Mouse (Mus musculus) cerebellum, adult (tissue): Measurements from ENCODE around the gene Sppl2b.

ENCODE experiments used
- ATAC-seq: cut with Nextera tagmentation; 2 replicates; pipeline ENCODE4 v1.9.2; 2017; ENCODE audit warnings: mild to moderate bottlenecking, moderate library complexity, mixed read lengths; ENCODE audit not compliant: insufficient number of reproducible peaks, low FRiP score, low TSS enrichment

Sppl2b gene

DNA sequence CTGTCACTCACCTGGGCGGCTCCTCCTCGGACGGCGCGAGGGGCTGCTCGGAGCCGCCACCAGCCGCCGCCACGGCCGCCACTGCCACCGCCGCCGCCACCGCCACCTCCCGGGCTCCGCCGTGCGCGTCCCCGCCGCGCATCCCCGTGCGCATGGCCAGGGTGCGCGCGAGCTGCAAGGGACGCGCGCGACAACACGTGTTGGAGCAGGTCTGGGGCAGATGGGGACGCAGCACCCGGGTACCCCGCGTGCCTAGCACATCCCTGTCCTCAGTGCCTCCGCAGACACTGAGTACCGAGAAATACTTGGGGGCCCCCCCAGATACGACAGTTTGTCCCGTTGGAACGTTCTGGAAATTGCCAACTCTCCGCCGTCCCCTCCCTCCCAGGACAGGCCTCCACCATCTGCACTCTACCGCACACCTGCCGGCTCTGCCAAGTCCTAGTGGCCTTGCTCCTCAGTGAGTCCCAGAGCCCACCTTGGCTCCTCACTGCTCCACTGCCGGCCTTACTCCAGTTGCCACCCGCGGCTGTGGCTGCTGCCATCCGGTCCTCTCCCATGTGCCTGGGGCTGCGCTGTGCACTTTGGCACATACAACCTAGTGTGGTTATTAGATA lies 11.0 kb upstream of the Sppl2b start, which contains the start of gene Lingo3:
Gene Lingo3, minus strand, starts transcription at position 109 of the 617 bp plus-strand sequence.
- ATAC-seq = peak; percentile 61

DNA sequence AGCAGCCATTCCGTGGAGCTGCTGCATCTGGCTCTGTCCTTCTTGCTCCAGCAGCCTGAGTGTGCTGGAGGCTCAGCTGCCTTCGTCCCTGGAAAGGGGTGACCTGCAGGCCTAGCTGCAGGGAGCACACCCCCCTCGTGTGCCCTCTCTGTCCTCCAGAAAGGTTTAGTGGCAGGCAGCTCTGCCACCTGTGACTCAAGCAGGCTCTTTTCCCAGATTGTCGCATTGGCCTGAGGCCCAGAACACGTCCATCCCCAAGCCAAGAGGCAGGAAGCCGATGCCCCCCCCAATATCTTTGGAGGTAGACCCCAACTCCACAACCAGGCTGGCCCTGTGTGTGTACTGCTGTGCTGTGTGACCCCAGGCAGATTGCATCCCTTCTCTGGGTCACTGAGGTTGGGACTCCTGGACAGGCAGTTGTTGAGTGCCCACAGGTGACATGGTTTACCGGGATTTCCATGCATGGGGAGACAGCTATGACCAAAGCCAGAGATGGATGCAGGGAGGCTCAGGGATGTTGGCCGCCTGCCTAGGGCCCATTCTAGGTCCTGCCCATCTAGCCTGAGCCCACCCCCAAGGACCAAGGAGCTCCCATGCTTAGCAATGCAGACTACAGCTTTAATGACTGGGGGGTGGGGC lies 9.9 kb upstream of the Sppl2b start:
- no peak for ATAC-seq

DNA sequence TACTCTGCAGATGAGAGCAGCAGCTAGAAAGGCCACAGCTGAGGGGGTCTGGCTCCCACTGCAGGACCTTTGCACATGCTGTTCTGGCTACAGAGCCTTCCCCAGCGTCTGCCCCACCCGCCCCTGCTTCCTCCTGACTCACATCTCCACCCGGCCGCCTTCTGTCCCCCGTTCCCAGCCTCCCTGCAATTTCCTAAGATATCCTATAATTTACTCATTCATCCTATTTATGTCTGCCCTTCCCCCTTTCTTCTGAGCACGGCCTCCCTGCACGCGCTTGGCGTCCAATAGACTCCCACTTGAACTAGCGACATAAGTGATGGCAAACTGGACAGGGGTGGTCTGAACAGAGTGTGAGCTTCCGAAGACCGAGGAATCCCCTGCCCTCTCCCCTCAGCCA lies 9.3 kb upstream of the Sppl2b start:
- ATAC-seq = no peak

DNA sequence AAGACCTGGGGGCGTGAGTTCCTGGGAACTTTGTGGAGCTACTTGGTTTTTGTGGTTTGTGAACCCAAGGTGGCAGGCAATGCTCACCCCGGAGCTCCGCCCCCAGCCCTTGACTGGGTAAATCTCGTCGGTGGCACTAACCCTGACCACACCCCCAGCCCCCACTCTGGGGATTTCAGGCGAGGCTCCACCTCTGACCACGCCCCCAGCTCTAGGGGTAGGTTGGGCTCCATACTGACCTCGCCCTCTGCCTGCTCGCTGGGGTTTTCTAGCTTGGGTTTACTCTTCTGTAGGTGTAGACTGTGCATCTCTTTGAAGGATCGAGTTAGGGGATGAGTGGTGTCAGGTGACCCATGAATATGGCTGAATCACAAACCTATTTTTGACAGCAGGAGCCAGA lies 6.5 kb upstream of the Sppl2b start:
- ATAC-seq = no peak

DNA sequence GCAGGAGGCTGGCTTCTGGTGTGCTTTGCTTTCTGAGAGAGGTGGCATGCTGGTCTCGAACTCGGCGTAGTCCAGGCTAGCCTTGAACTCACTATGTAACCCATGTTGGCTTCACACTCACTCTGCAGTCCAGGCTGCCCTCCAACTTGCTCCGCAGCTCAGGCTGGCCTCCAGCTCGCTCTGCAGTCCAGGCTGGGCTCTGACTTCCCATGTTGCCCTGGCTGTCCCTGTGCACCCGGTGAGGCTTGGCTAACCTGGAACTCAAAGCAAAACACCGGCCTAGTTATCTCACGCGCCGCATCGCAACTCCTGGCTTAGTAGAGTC lies 636 bp downstream of the Sppl2b start:
- ATAC-seq = 0 out of 2 replicates have a peak, but pooled peaks have one; percentile 11

DNA sequence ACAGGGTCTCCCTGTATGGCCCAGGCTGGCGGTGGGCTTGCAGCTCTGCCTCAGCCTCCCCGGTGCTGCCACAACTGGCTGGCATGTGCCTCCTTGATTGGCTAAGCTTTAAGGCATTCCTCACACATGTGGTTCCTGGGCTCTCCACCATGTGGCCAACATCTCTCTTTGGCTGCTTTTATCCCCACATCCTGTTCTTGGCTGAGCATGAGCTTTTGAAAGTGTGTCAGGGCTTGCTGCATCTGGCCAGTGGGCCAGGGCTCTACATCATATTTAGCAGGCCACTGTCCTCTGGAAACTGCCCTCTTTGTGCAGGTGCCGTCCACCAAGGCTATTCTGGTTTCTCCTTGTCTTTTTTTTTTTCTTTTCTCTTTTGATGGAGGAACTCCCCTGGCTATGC lies 1.2 kb downstream of the Sppl2b start:
- no peak for ATAC-seq

DNA sequence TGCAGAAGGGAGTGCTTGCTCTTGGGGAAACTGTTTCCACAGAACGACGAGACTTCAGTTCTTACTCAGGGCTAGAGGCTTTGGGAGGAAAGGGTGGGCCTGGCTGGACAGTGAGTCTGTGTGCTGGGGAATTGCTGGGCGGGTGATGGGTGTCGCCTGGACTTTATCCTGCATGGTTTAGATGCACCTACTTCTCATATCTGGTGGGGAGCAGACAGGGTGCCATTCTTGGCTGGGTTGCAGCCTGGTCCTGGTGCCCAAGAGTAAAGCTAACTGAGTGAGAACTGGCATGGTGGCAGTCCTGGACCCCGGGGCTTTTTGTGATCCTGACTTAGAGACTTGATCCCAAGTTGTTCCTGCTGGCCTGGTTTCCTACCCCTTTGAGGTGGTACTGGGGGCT lies 1.8 kb downstream of the Sppl2b start:
- ATAC-seq = no peak

DNA sequence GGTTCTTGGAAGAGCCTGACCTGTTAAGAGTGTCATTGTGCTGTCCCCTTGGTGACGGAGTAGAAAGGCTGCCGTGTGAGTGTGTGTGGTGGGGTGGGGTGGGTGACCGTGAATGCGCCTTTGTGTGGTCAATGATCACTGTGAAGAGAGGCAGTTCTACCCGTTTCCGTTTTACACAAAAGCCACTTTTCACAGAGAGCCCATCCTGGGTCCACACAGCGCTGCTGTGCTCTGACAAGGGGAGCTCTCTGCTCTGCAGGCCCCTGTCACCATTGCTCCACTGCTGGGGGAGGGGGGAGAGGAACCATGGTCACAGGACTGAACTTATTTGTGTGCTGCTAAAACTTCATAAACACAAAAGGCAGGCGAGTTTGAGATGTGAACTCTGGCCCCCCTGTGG lies 2.3 kb downstream of the Sppl2b start:
- ATAC-seq = no peak

DNA sequence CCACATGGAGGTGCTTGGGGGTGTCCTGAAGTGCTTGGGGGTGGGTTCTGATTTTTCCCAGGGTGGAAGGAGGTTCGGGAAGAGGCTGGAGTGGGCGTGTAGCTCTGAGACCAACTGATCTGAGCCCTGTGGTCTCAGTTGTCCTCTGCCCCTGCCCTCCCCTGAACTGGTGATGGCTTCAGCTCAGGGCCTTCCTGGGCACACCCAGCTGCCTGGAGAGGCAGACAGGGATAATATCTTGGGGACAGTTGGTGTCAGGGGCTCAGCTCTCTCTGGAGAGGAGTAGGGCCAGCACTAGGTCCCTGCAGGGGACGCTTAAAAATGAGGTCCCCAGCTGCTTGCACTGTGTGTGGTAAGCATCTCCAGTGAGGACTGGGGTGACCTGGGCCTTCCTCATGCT lies 2.8 kb downstream of the Sppl2b start:
- ATAC-seq = no peak

DNA sequence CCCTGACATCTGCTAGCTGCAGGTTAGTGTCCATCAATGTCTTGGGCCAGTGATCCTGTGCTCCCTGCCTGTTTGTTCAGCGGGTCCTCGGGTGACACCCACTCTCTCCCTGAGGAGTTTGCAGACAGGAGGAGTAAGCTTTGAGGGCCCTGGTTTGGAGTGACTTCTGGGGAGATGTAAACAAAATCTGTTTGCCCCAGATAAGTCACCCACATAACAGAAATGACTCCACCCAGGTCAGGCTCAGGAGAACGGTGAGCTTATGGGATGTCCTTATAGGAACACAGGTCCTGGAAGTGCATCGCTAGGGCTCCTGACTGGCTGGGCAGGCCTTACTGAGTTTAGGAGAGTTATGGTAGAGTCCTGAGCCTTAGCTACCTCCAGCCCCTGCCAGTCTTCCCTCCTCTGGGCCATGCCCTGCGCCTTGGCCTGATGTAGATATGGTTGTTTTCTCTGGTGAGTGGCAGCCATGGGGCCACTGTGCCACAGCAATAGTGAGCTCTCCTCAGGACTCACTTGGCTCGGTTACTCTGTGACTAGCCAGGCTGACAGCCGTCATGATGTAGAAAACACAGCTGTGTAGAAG lies 3.4 kb downstream of the Sppl2b start:
- no peak for ATAC-seq

DNA sequence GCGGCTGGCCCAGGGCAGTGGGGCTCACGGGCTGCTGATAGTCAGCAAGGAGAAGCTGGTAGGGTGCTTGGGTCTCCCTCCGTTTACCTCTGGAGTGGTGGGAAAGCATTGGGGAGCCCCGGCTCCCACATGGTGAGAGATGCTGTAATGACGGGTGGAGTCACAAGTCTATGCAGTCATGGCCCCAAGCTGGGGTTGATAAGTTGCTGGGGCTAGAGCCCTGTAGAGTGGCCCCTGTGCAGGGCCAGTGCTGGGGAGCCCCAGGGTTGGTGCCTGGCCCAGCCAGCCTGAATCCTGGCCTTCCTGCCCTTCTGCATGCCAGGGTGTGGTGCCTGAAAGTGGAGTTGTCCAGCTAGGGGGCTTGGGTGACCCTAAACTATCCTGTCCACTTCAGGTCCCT lies 7.2 kb downstream of the Sppl2b start:
- ATAC-seq = no peak

DNA sequence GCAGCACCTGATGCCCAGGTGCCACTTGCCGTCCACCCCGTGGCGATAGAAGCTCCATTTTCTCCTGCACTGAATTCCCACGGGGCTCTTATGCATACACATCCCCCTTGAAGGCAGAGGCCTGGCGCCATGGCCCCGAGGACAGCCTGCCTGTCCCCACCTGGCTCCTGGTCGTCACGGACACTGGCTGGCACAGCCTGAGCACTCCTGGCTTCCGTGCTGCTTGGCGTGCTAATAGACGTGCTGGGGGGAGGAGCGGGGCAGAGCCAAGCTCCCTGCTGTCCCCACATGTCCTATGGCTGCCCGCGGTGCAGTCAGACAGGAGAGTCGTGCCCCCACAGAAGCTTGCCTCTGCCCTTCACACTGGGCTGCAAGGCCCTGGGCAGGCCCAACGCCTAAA lies 9.4 kb downstream of the Sppl2b start:
- ATAC-seq = peak; percentile 66; the same call in 1 of the 2 replicates

DNA sequence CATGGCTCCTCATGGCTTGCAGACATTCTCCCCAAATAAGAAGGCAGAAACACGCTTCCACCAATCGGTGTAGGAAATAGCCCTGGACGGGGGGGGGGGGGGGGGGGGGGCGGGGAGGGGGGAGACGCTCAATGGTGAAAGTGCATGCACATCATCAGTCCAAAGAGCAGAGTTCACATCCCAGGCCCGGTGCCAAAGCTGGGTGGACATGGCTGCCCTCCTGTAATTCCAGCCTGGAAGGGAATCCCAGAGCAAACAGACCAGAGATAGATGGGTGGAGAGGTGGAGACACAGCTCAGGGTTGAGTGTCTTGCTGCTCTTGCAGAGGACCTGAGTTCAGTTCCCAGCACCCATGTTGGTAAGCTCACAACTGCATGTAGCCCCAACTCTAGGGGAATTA lies 15.9 kb downstream of the Sppl2b start:
- no peak for ATAC-seq

DNA sequence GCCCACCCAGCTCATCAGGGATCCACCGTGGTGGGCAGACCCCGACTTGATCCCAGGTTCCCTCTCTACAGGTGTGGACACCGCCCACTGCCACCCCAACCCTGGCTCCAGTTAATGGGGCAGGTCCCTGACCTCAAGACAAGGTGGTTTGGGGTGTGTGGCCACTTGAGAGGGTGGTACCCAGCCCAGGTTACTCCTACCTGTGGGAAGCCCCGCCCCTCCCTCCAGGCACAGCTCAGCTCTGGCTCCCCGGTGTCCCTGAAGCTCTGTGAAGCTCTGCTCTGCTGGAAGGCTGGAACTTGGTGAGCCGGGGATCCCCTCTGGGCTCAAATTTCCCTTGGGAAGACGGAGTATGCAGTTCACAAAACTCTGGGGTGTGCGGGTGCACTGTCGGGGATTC lies 16.5 kb downstream of the Sppl2b start, which contains the start of gene Tmprss9:
Gene Tmprss9, plus strand, starts transcription at position 268 of the 400 bp plus-strand sequence.
- no peak for ATAC-seq

DNA sequence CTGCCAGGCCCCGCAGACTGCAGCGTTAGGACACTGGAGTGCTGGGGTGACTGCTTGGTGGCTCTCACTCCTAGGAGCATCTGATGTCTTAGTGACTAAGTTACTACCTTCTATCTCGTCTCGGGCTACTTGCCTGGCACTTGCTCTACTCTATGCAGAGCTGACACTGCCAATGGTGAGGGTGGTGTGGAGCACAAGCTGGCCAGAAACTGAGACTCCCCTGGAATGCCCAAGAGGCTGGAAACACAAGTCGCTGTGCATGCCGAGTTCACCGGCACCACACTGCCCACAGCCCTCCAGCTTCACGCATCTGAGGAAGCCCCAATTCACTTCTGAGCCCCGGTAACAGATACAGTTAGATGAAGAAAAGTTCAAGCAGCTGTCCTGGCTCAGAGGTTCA lies 19.0 kb downstream of the Sppl2b start:
- ATAC-seq = no peak

DNA sequence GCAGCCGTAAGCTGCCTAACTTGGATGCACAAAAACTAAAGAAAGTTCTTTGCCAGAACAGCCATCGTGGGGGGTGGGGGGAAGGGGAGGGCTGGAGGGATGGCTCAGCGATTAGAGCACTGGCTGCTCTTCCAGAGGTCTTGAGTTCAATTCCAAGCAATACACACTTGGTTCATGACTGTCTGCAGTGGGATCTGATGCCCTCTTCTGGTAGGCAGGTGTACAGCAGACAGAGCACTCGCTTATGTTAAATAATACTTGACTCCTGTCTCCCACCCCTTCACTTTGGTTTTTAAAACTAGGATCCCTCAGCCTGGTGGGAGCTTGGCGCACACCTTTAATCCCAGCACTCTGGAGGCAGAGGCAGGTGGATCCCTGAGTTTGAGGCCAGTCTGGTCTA lies 21.0 kb downstream of the Sppl2b start:
- no peak for ATAC-seq

DNA sequence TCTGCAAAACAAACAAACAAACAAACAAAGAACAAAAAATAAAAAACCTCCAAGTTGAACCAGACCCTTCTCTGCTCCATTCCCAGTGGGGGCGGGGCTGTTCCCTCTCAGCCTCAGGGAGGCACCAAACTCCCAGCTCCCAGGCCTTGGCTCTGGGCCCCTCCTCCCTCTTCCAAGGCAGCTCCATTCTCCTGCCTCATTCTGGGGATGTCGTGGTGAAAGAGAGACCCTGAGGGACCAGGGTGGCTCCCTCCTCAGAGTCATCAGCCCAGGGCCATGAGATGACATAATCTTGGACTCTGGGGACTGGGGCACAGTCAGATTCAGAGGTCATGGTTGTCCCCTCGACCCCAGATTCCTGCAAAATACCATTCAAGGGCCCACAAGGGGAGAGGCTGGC lies 21.5 kb downstream of the Sppl2b start:
- ATAC-seq = no peak

DNA sequence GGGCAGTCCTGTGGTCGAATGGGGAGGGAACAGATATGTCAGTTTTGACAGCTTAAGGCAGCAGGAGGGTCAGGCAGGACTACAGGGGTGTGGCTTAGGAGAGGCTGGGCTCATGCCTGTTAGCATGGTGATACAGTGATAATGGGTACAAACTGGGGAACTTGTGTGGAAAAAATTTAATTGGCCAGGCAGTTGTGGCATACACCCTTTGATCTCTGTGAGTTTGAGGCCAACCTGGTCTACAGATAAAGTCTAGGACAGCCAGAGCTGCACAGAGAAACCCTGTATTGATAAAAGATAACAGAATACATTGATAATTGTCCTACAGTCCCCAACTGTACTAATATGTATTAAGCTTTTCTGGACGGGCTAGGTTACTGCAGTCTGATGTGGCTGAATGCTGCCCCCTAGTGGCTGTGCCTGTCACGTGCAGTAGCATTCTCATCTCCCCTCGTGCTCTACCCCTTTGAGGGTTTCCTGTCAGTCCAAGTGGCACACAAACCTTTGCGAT lies 25.1 kb downstream of the Sppl2b start:
- ATAC-seq = no peak

DNA sequence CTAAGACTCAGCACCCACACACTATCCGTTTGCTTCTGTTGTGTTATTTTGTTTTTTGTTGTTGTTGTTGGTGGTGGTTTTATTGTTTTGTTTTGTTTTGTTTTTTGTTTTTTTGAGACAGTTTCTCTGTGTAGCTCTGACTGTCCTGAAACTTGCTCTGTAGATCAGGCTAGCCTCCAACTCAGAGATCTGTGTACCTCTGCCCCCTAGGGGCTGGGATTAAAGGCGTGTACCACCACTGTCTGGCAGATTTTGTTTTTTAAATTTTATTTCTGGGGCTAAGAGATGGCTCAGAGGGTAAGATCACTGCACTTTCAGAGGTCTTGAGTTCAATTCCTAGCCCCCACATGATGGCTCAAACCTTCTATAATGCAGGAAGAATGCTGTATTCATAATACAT lies 25.8 kb downstream of the Sppl2b start:
- ATAC-seq = no peak

DNA sequence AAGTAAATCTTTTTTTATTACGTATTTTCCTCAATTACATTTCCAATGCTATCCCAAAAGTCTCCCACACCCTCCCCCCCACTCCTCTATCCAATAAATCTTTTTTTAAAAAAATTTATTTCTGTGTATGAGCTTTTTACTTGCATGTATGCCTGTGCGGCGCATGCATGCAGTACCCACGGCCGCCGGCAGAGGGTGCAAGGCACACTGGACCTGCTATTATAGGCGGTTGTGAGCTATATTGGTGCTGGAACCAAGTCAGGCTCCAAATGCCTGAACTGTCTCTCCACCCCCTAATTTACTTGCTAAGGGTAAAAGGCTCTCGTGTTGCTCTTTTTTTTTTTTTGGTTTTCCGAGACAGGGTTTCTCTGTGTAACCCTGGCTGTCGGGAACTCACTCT lies 26.2 kb downstream of the Sppl2b start:
- ATAC-seq = no peak

DNA sequence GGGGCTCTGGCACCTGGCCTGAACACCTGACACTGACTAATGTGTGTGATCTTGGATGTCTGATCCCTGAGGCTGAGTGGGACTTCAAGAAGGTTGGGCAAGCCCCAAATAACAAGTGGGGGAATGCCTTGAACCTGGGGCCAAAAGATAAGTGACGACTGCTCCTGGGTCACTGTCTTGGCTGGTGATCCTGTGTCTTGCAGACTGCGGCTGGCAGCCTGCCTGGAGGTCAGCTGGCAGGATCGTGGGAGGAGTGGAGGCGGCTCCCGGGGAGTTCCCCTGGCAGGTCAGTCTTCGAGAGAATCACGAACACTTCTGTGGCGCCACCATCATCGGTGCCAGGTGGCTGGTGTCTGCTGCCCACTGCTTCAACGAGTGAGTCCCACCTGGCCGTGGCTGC lies 32.1 kb downstream of the Sppl2b start:
- peak; percentile 15; the same call in 1 of the 2 replicates for ATAC-seq

DNA sequence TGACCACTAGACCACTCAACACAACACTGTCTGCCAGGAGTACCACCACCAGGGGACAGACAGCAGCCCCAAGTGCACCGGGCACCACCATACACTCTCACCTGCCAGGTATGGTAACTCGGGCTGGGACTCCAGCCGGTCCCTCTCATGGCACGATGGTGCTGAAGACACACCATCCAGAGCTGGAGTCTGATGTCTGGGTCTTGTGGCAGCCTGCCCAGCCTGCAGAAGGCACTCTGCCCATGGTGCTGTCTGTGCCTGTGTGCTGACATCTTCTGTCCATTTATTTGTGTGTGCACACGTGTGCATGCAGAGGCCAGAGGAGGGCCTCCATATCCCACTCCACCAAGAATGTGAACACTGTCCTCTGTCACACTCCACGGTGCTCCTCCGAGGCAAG lies 40.0 kb downstream of the Sppl2b start:
- no peak for ATAC-seq
